Mouse (Mus musculus) lung, adult 2 months (tissue): Measurements from ENCODE around the gene Map3k4.

Experiments used
- CTCF ChIP-seq: fragments of 200-500 bp; IDR thresholded peaks from 2 replicates; pipeline ENCODE4 v1.5.1; 2011; ENCODE audit warnings: mild to moderate bottlenecking, low read length, control low read depth; ENCODE audit not compliant: insufficient read depth
- POLR2A ChIP-seq: fragments of 200-500 bp; IDR thresholded peaks from 2 replicates; pipeline ENCODE4 v1.6.1; 2011; ENCODE audit warnings: low read depth, mild to moderate bottlenecking, control low read depth, low read length, borderline replicate concordance; ENCODE audit errors: extremely low read depth

DNA sequence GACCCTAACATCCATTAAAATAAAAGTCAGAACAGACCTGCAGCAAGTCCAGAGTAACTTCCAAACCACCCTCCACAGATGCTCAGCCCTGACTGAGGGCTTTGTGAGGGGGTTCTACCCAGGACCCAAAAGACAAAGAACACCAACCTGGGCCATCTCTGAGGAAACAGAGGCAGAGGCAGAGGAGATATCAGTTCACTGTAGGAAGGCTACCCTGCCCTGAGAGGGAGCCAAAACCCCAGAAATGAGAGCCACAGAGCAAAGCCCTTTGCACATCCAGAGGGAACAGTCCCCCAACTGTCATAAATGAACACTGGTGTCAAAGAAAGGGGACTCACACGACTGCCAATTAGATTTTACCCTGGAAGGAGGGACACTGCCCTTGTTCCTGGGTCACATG lies 93.4 kb downstream of the Map3k4 start:
- TF ChIP-seq CTCF = no peak
- TF ChIP-seq POLR2A = no peak
